In genomic region chr10:84137019-84137658, GRCm38 (mm10) we compare ENCODE assay signal across 20 mouse cellular contexts.
A peak's percentile ranks its signal among the peaks of the same experiment; 100 is the strongest.
DNase-seq lines count a peak whose midpoint lies in the region; ATAC-seq and TF ChIP-seq lines count a peak whose summit lies in the region.
"Had no signal": no experiment of that assay in that cellular context is flagged by ENCODE, and none has a peak within 500 bp of the region (broad histone marks: within the 10 kb centered on the region; RNA-seq: fewer than 3 reads in every experiment).

No protein-coding gene starts in this region.

- no peaks in the 10 kb centered on the region for H3K4me1 ChIP-seq in kidney, adult 2 months (ENCODE audit: control insufficient read depth, insufficient read depth, low read length)
- no peaks in the 10 kb centered on the region for H3K4me1 ChIP-seq in kidney, embryonic 15.5 days
- H3K4me1 ChIP-seq in midbrain, postnatal 0 days (ENCODE audit: insufficient read depth, low read length), result no peaks in the 10 kb centered on the region
- no peaks in the 10 kb centered on the region for H3K4me1 ChIP-seq in hindbrain, embryonic 12.5 days
- H3K4me1 ChIP-seq: embryonic facial prominence, embryonic 10.5 days; forebrain, embryonic 12.5 days; hindbrain, embryonic 10.5 days; limb, embryonic 10.5 days; neural tube, embryonic 13.5 days had no signal

- H3K27me3 ChIP-seq in kidney, adult 2 months (replicated peaks; ENCODE audit: control insufficient read depth, insufficient read depth, low read length), result no peaks in the 10 kb centered on the region
- H3K27me3 ChIP-seq in kidney, embryonic 15.5 days, result no peaks in the 10 kb centered on the region
- H3K27me3 ChIP-seq in midbrain, postnatal 0 days (ENCODE audit: insufficient read depth, low read length), result no peaks in the 10 kb centered on the region
- no peaks in the 10 kb centered on the region for H3K27me3 ChIP-seq in hindbrain, embryonic 12.5 days
- H3K27me3 ChIP-seq: forebrain, embryonic 12.5 days; neural tube, embryonic 13.5 days had no signal

- H3K4me2 ChIP-seq in kidney, embryonic 15.5 days, result no peak overlapping the region
- no peak overlapping the region for H3K4me2 ChIP-seq in midbrain, postnatal 0 days (ENCODE audit: low read depth, low read length, poor library complexity, severe bottlenecking)
- H3K4me2 ChIP-seq in hindbrain, embryonic 12.5 days (replicated peaks), result no peak overlapping the region
- H3K4me2 ChIP-seq: forebrain, embryonic 12.5 days; neural tube, embryonic 13.5 days had no signal

- ATAC-seq in kidney, embryonic 15.5 days (replicated peaks; ENCODE audit: low FRiP score), result no peak
- ATAC-seq in midbrain, postnatal 0 days (ENCODE audit: low FRiP score), result no peak
- no peak for ATAC-seq in hindbrain, embryonic 12.5 days (ENCODE audit: low FRiP score)
- ATAC-seq: liver, postnatal 0 days had no signal

- intact Hi-C loops in heart, postnatal 14 days (cut with DNase I), result no loop called here

- no peak overlapping the region for H3K4me3 ChIP-seq in kidney, adult 2 months (ENCODE audit: insufficient read depth, low read depth, low read length)
- no peak overlapping the region for H3K4me3 ChIP-seq in kidney, embryonic 15.5 days (replicated peaks)
- no peak overlapping the region for H3K4me3 ChIP-seq in midbrain, postnatal 0 days (ENCODE audit: low read depth, low read length)
- H3K4me3 ChIP-seq in hindbrain, embryonic 12.5 days, result no peak overlapping the region
- H3K4me3 ChIP-seq: embryonic facial prominence, embryonic 10.5 days; forebrain, embryonic 12.5 days; heart, adult 2 months; hindbrain, embryonic 10.5 days; limb, embryonic 10.5 days; neural tube, embryonic 13.5 days had no signal

- DNase-seq in kidney, adult 2 months, result peak; percentile 17
- DNase-seq in heart, postnatal 14 days, result peak; percentile 9 to 23
- DNase-seq in kidney, postnatal 4 days, result peak; percentile 11 to 14
- DNase-seq in lung, postnatal 25 days (ENCODE audit: low spot score), result peak; percentile 67
- no peak for DNase-seq in midbrain, postnatal 0 days (ENCODE audit: low spot score)
- DNase-seq in c-Kit-positive CD71-positive TER-119-positive erythroid progenitor cells, embryonic 14.5 days (ENCODE audit: low spot score), result no peak
- DNase-seq: B cell, adult 2 months; cerebellum, adult 8-10 months; gastrocnemius, postnatal 10 days; layer of hippocampus, adult 9-11 months; liver, postnatal 0 days; thymus, postnatal 14 days had no signal

- TF ChIP-seq POLR2A in kidney, adult 2 months (IDR thresholded peaks at IDR 0.05; ENCODE audit: low read depth, low read length), result no peak

- H3K27ac ChIP-seq in kidney, adult 2 months (ENCODE audit: insufficient read depth, low read depth, low read length), result no peak overlapping the region
- no peak overlapping the region for H3K27ac ChIP-seq in kidney, embryonic 15.5 days
- H3K27ac ChIP-seq in midbrain, postnatal 0 days (ENCODE audit: low read depth, low read length), result no peak overlapping the region
- no peak overlapping the region for H3K27ac ChIP-seq in hindbrain, embryonic 12.5 days
- H3K27ac ChIP-seq: embryonic facial prominence, embryonic 10.5 days; forebrain, embryonic 12.5 days; heart, adult 2 months; hindbrain, embryonic 10.5 days; limb, embryonic 10.5 days; neural tube, embryonic 13.5 days had no signal

- no peak for TF ChIP-seq CTCF in kidney, adult 2 months (conservative IDR thresholded peaks at IDR 0.05; ENCODE audit: insufficient read depth, insufficient read length, low read depth, low read length)
- no peak for TF ChIP-seq CTCF in midbrain, postnatal 0 days (IDR thresholded peaks at IDR 0.05)

- H3K9me3 ChIP-seq in kidney, embryonic 15.5 days (replicated peaks), result no peaks in the 10 kb centered on the region
- no peaks in the 10 kb centered on the region for H3K9me3 ChIP-seq in midbrain, postnatal 0 days (ENCODE audit: low read length)
- no peaks in the 10 kb centered on the region for H3K9me3 ChIP-seq in hindbrain, embryonic 12.5 days (replicated peaks)
- H3K9me3 ChIP-seq: embryonic facial prominence, embryonic 10.5 days; forebrain, embryonic 12.5 days; hindbrain, embryonic 10.5 days; limb, embryonic 10.5 days; neural tube, embryonic 13.5 days had no signal

- no peak overlapping the region for H3K9ac ChIP-seq in kidney, embryonic 15.5 days
- no peak overlapping the region for H3K9ac ChIP-seq in midbrain, postnatal 0 days (replicated peaks; ENCODE audit: low read length, poor library complexity, severe bottlenecking)
- no peak overlapping the region for H3K9ac ChIP-seq in hindbrain, embryonic 12.5 days
- H3K9ac ChIP-seq: forebrain, embryonic 12.5 days; liver, postnatal 0 days; neural tube, embryonic 13.5 days had no signal

- WGBS in kidney, adult 2 months, result 86% methylated on average over 4 of the region's 4 CpGs
- WGBS in kidney, embryonic 15.5 days, result 66% methylated on average over 4 of the region's 4 CpGs
- WGBS in midbrain, postnatal 0 days, result 88% methylated on average over 4 of the region's 4 CpGs
- 84% methylated on average over 4 of the region's 4 CpGs for WGBS in hindbrain, embryonic 12.5 days

- no peaks in the 10 kb centered on the region for H3K36me3 ChIP-seq in kidney, adult 2 months (ENCODE audit: control insufficient read depth, insufficient read depth, low read length)
- no peaks in the 10 kb centered on the region for H3K36me3 ChIP-seq in kidney, embryonic 15.5 days
- no peaks in the 10 kb centered on the region for H3K36me3 ChIP-seq in midbrain, postnatal 0 days (ENCODE audit: insufficient read depth, low read length)
- H3K36me3 ChIP-seq in hindbrain, embryonic 12.5 days, result no peaks in the 10 kb centered on the region
- H3K36me3 ChIP-seq: embryonic facial prominence, embryonic 10.5 days; forebrain, embryonic 12.5 days; hindbrain, embryonic 10.5 days; limb, embryonic 10.5 days; neural tube, embryonic 13.5 days had no signal

Comparison
In these comparisons a context has a peak if more than half of its experiments do, and no peak if none do; other contexts are left out.
1. DNase-seq: peak in kidney, adult 2 months (single experiment), heart, postnatal 14 days (2 of 2), kidney, postnatal 4 days (2 of 2) and lung, postnatal 25 days (single experiment); none in midbrain, postnatal 0 days (single experiment) and c-Kit-positive CD71-positive TER-119-positive erythroid progenitor cells, embryonic 14.5 days (single experiment).